Mouse (Mus musculus): ENCODE data around the gene Epop.

Epop gene

DNA sequence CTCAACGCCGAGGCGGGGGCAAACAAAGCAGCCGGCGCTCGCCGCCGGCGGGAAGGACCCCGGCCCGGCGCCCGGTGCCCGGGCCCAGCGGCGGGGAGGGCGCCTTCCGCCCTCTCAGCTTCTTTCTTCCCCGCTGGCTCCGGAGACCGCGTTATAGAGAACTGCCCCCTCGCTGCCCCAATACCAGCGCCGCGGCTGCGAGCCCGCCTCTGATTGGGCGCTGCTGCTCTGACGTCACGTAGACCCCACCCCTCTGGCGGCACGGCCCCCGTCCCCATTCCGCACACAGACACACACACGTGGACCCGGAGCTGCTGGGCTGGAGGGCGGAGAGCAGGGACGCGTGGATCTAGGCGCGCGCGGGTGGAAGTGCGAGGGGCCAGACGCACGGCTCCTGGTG lies at the start of gene Epop:
TSS of gene Epop (minus strand) at position 127 of the 400 bp plus-strand sequence.
- peak; percentile 97 to 98 for DNase-seq

DNA sequence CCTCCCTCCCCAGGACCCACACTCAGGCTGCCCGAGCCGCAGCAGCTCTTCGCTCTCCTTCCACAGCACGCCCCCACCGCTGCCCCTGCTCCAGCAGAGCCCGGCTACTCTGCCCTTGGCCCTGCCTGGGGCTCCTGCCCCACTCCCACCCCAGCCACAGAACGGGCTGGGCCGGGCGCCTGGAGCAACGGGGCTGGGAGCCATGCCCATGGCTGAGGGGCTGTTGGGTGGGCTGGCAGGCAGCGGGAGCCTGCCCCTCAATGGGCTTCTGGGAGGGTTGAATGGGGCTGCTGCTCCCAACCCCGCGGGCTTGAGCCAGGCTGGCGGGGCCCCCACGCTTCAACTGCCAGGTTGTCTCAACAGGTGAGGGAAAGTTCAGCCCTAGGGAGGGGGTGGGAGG lies 48.8 kb upstream of the Epop start:
- peak in 1 of 2 experiments; percentile 51 for DNase-seq

DNA sequence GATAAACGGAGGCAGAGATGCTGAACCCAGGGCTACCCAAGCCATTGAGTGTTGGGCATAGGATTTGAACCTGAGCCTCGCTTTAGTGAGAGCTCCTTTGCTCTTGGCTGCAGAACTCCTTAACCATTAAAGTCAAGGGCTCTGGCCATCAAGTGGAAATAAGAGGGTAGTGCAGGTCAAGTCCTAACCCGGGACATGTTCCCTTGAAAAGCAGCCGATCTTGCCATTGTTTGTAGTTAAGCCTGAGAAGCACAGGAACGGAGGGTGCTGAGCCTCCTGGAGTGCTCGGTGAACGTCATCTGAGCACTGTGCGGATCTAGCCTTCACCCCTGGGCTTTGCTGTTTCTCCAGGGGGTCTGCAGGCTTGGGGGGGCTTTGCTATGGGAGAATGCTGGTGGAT lies 48.3 kb upstream of the Epop start:
- no peak for DNase-seq

DNA sequence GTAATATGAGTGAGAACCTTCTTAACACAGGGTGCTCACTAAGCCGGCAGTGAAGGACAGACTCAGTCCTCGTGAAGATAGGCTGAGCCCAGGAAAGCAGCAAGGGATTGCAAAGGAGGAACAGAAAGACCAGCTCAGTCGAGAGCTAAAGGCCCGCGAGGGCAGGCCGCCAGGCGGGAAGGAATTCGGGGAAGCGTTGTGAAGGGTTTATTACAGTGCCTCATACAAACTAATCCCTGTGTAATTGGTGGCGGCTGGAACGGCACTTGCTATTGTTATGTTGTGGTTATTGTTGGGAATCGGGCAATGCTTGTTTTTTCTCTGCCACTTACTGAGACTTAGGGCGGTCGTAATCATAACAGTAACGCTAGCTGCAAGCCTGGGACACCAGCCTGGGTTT lies 47.9 kb upstream of the Epop start:
- peak in 1 of 2 experiments; percentile 53 for DNase-seq

DNA sequence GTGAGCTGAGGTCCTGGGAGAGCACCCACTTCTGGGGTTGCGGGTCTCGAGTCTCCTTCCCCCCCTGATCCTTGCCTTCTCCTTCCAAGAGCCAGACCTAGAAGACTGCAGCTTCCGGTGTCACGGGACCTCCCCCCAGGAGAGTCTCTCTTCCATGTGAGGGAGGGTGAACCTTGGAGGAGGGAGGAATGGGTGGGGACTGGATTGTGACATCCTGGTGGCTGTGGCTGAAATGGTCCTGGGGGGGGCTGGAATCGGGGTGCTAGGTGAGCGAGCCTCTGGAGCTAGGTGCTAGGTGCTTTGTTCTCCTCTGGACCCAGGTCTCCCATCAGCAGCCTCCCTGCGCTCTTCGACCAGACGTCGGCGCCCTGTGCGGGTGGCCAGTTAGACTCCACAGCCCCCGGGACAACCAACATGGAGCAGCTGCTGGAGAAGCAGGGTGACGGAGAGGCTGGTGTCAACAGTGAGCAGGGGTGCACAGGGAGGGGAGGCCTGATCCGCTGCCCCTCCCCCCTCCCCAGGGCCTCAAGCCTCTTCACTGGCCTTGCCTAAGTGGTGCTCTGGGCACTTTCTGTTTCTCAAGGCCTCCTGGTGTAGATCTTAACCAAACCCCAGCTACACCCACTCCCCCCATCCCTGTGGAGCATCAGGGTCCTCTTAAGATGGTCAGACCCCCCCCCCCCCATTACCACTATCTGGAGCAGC lies 46.7 kb upstream of the Epop start:
- DNase-seq, result no peak

DNA sequence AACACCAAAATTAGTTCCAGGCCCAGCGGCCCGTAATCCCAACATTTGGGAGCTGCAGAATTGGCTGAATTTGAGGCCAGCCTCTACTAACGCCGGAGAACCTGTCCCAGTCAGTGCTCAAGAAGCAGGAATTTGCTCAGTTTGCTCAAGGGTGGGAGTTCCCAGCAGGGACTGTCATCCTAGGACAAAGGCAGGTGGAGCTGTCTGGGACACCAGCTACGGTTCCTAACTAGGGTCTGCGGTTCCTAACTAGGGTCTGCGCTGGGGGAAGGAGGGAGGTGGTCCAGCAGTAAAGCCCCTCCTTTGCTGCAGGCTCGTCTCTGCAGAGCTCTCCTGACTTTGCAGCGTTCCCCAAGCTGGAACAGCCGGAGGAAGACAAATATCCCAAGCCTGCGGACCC lies 43.6 kb upstream of the Epop start:
- DNase-seq, result no peak

DNA sequence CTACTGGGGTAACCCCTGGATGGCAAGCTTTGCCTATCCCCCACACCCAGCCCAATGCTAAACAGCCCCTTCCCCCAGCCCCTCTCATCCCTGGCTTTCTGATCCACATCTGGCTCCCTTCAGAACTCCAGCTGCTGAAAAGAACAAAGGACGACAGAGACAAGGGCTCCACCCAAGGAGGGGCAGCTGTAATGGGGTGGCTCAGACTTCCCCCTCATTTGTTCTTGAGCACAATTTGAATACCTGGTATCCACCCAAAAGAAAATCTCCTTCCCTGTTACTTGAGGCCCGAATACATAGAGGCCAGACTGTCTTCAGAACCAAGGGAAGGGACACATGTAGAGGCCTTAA lies 41.6 kb upstream of the Epop start:
- DNase-seq, result no peak

DNA sequence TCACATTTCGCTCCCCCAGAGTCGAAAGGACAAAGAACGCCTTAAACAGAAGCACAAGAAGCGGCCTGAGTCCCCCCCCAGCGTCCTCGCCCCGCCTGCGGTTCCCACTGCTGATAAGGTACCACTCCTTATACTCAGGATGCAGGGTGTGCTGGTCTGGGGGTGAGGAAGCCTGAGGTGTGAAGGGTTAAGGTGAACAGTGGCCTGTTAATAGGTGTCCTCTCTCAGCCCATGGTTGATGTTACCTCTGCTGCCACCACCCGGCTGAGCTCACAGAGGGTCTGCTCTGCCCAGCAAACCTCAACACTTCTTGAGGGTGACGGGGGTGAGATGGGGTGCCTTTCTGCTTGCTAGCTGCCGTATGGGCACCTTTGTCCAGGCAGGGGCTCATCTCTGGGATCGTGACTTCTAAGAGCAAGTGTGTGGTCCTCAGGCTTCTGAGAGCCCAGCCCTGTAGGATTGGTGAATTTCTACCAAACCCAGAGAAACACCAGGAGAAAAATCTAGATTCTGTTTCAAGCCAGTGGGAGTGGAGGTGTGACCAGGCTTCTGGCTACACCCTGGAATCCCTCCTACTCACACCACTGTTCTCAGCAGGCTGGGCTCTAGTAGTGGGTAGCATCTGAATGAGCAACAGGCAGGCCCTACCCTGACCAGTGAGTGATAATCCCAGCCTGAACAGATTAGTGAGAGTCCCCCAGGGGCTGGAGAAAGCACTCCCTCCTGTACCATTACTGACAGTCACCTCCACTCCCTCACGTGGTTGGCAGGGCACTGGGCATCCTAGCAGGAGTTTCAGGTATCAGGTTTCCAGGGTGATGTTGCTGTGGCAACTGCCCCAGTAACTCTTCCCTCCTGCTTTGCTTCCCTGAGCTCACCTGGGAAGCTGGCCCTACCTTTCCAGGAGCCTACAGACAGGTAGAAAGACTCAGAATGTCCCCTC lies 41.0 kb upstream of the Epop start:
- DNase-seq, result peak in 1 of 2 experiments; percentile 59

DNA sequence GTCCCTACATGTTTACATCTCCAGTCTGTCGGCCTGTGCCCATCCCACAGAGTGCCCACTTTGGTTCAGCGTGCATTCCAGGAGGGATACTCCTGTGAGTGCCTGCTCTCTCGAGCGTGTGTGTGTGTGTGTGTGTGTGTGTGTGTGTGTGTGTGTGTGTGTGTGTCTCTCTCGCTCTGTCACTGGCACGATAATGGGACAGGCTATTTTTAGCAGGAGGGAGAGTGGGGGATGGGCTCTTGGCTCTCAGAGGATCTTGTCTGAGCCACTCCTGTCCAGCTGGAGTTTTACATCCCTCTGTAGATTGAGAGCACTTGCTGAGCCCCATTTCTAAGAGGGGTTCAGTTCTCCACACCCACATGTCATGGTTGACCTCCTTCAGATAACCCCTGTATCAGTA lies 40.3 kb upstream of the Epop start:
- peak; percentile 87 to 94 for DNase-seq

DNA sequence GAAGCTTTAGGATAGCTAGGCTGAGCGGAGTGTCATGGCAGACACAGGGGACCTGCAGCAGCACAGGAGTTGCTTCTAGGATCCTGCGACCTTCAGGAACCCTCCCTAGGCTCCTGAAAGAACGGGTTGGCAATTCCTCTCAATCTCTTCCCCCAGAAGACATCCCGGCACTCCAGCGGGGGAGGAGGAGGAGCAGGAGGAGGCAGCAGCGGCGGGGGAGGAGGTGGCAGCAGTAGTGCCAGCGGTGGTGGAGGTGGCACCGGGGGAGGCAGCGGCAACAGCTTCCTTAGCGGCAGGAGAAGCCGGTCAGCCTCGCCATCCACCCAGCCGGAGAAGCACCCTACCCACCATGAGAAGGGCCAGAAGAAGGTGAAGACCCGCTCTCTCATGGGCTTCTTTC lies 39.8 kb upstream of the Epop start:
- peak in 1 of 2 experiments; percentile 49 for DNase-seq

DNA sequence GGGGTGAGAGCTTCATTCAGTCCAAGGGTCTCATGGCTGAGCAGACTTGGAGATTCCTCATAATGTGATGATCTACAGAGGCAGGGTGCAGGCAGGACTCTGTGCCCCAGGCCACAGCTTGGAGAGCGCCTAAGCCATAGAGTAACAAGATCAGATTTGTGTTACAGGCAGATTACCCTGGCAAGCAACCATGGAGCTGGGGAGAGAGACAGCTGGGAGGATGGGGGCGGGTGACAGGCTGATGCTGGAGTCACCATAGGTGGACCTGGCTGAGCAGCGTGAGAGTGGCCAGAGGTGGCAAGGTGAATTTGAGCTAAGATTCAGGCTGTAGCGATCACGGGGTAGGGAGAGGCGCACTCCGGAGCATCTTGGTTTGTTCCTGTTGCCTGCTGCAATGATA lies 38.7 kb upstream of the Epop start:
- DNase-seq, result no peak

DNA sequence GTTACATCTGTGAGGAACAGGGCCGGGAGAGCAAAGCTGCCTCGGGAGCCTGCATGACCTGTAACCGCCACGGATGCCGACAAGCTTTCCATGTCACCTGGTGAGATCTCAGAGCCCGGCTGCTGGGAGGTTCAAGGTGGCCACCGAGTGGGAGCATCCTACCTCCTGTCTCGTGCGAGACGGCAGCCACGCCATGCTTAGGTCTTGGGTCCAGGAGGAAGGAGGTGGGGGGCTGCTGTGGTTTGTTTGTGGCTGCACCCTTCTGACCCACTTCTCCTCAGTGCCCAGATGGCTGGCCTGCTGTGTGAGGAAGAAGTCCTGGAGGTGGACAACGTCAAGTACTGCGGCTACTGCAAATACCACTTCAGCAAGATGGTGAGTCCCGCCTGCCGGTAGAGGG lies 37.3 kb upstream of the Epop start:
- no peak for DNase-seq

DNA sequence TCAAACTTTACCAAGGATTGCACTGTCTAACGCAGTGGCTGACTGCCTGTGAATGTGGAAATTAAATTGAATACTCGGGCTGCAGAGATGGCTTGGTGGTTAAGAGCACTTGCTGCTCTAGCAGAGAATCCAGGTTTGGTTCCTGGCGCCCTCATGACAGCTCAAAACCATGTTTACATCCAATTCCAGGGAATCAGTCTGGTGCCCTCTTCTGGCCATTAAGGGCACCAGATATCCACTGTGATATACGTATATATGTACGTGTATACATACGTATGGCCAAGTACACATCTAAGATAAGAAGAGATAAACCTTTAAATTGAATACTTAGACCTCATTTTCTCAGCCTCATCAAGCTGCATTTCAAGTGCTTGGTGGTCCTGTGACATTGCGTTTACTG lies 36.7 kb upstream of the Epop start:
- DNase-seq, result no peak

DNA sequence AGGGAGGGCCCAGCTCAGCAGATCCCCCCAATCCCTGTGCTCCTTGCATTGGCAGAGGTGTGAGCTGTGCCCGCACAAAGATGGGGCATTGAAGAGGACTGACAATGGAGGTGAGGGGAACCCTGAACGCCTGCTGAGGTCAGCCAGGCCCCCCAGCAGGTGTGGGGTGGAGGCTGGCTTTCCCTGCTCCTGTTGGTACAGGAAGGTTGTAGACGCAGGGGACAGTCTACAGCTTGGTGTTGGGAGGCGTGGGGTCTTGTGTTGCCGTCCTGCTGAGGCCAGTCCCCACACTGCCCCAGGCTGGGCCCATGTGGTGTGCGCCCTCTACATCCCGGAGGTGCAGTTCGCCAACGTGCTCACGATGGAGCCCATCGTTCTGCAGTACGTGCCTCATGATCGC lies 35.9 kb upstream of the Epop start:
- no peak for DNase-seq

DNA sequence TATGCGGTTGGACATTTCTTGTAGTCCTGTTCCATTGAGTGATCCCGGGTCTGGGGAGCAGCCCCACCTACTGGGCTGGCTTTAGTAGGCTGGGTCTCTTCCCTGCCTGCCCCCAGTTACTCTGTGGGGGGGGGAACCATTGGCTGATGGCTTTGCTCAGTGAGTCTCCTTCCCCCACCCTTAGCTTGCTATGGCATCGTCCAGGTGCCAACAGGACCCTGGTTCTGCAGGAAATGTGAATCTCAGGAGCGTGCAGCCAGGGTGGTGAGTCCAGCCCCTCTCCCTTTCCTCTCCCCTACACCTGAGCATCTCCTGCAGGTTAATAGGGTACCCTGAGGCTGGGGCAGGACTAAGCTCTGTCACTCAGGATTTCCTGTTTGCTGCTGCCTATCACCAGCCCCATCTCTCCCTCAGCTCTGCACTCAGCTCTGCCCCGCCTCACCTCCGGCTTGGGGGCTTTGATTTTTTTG lies 35.3 kb upstream of the Epop start:
- peak; percentile 47 to 49 for DNase-seq

DNA sequence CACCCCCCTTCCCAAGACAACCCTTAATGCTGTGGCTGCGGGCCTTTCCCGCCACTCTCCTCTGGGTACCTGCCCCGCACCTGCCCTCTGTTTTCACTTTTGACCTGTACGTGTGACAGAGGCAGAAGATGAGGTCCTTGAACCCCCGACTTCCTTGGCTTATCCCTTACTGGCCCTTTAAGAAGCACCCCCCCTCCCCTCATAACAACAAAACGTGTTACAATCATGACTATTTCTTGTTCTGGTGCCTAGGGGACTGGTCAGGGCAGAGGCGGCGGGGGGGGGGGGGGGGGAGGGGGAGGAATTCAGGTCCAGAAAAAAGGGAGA lies 34.8 kb upstream of the Epop start:
- no peak for DNase-seq

DNA sequence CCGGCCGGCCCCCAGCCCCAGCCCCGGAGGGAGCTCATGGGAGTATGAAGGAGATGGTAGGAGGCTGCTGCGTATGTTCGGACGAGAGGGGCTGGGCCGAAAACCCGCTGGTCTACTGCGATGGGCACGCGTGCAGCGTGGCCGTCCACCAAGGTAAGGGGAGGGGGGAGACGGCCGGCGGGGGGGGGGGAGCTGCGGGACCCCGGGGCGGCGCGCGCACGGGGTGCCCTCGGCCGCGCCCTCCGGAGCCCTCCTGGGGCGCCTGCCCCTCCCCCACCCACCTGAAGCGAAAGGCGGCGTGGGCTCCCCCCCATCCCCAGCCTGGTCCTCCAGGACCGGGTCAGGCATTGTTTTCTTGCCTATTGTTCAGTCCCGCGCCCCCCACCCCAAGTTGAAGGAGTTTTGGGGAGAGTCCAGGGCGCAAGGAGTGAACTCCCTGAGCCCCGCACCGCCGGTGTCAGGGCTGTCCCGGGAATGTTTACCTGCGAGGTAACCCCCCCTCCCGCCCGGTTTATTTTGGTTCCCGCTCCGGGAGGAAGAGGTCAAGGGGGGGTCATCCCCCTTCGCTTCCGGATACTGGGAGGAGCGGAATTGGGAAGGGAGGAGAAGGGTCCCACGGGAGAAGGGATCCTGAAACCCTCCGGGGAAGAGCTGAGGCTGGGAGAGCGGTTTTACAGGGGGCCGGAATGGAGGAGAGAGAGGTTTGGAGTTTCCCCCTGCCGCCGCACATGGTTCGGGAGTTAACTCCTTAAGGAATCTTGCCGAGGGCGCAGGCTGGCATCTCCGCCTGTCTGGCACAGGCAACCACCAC lies 34.2 kb upstream of the Epop start:
- DNase-seq, result peak; percentile 55 to 65

DNA sequence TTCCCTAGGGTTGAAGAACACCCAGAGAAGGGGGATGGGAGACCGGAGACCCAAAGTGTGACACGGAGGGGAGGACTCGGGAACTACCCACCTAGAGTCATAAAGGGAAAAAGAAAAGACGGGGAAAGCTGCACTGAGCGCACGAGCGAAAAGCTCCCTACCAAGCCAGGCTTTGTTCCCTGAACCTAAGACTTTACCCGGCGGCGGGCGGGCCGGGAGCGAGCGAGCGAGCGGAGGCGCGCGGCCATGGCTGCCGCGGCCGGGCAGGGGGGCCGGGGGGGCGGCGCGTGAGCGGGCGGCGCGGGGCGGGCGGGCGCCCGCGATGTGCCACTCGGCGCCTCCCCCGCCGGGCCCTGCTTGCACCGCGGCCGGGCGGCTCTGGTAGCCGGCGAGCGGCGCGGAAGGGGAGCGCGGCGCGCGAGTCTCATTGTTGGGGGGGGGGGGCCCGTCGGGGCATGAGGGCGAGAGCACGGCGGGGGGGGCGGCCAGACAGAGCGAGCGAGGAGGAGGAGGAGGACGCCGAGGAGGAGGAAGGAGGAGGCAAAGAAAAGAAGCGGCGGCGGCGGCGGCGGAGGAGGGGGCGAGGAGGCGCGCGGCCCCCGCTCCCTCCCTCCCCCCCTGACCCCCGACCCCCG lies 33.5 kb upstream of the Epop start, which contains the start of gene Mllt6:
TSS of gene Mllt6 (plus strand) at position 522 of the 635 bp plus-strand sequence.
- peak; percentile 88 to 92 for DNase-seq

DNA sequence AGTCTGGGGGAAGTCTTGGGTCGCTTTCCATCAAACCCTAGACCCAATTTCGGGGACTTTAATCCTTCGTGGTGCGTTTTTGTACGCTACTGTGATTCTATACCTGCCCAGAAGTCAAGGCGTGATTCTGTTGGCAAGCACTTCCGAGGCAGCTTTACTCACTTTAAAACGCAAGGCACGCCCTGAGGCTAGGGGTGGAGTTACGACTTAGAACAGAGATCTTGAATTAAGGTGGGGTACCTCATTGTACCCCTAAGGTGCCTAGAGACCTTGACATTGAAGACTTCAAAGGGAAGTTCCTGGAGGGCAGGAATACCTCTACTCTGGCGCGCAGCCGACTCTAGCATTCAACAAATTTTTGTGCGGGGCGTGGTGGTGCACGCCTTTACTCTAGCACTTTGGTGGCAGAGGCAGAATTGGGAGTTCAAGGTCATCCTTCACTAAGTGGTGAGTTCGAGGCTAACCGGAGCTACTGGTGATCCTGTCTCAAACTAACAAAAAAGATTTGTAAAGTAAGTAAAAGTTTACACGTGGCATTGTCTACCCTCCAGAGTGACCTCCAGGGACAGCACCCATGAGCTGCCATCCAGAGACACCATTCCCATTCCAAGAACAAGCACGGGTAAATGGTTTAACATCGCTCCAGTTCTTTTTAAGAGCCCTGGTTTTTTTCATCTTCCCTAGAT lies 32.8 kb upstream of the Epop start:
- DNase-seq, result peak in 1 of 2 experiments; percentile 40

DNA sequence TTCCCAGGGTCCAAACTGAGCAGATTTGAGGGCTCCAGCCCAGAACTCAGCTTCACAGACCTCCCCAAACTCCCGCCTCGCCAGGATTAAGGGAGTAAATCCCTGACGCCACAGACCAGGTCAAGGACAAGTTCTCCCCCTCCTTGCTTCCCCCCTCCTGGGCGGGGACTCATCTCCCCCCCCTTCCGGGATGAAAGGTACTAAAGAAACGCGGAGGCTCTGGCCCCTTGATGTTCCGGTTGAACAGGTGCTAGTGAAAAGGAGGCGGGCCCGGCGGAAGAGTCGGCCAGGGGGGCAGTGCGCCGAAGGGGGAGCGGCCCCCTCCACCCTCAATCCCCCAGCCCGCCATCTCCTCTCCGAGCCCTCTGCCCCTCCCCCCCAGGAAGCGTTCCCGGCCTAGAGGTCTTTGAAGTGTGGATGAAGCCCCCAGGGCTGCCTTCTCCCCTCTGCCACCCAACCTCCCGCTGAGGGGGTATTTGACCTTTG lies 32.2 kb upstream of the Epop start:
- peak; percentile 52 to 54 for DNase-seq

DNA sequence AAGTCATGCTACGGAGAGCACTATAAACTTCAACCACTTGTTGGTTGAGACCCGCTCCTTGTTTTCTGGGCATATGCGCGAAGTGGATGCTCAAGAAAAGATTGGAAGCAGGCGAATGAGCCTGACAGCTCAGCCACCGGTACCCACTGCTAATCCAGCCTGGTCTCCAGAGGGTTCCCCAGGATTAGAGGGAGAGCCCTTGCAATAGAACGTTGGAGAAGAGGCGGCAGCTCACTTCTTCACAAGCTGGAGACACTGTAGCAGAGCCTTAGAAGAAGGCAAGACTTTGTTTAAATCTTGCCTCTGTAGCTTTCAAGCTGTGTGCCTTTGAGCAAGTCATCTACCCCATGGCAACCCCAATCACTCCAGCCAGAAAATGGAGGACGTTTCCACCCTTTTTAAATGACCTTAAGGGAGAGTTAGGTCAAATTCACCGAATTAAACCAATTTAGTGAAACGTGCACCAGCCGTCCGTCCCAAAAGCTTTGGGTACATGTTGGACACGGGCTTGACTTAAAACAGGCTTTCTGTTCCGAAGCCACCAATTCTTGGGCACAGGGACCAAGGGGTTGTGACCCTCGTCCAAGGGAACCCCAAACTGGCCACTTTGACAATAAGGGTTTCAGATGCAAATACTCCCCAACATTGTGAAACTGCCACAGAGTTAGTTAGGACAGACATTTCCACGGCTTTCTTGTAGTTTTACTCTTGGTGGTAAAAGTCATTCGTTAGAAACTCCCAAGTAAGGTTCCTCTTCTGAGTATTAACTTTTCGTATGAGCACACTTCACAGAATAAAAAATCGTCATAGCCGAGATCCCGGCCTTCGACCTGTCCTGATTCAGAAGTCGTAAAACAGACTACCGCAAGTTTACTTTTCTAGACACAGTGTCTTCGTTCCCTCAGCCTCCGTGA lies 31.5 kb upstream of the Epop start:
- no peak for DNase-seq

All from cerebellum, postnatal 10 days (tissue).